Mouse (Mus musculus) embryonic facial prominence, embryonic 12.5 days (tissue): ENCODE measurements around the gene Ccdc177. TPM values are rescaled to one million over a fixed set of nuclear protein-coding genes. Genes with fewer than 3 reads are reported as not detected.

Experiments
- ATAC-seq: fragments of 200-750 bp; cut with Nextera tagmentation; 2 replicates; pipeline ENCODE4 v1.8.0; 2017; ENCODE audit not compliant: insufficient number of reproducible peaks, insufficient read depth, low FRiP score, low TSS enrichment
- H3K27ac ChIP-seq: fragments of 300-500 bp; sonication (generic); 2 replicates; pipeline ENCODE4 v1.5.1; 2016; ENCODE audit warnings: mild to moderate bottlenecking
- H3K27me3 ChIP-seq: fragments of 300-500 bp; sonication (generic); 2 replicates; pipeline ENCODE4 v1.6.1; 2016; ENCODE audit warnings: mild to moderate bottlenecking, moderate library complexity
- H3K36me3 ChIP-seq: fragments of 300-500 bp; sonication (generic); 2 replicates; pipeline ENCODE4 v1.6.1; 2016; ENCODE audit warnings: mild to moderate bottlenecking
- H3K4me1 ChIP-seq: fragments of 300-500 bp; sonication (generic); 2 replicates; pipeline ENCODE4 v1.6.1; 2016
- H3K4me2 ChIP-seq: fragments of 300-500 bp; sonication (generic); replicated peaks from 2 replicates; pipeline ENCODE4 v1.6.1; 2016; ENCODE audit warnings: mild to moderate bottlenecking, moderate library complexity
- H3K4me3 ChIP-seq: fragments of 300-500 bp; sonication (generic); 2 replicates; pipeline ENCODE4 v1.5.1; 2016; ENCODE audit warnings: mild to moderate bottlenecking
- H3K9ac ChIP-seq: fragments of 300-500 bp; sonication (generic); 2 replicates; pipeline ENCODE4 v1.6.1; 2016; ENCODE audit warnings: mild to moderate bottlenecking, moderate library complexity
- H3K9me3 ChIP-seq: fragments of 300-500 bp; sonication (generic); 2 replicates; pipeline ENCODE4 v1.6.1; 2016; ENCODE audit warnings: mild to moderate bottlenecking, moderate library complexity
- WGBS: fragments of 180-500 bp; shearing (Covaris S2); methylation state at CpG from one replicate; pipeline ENCODE4 v1.1.7; 2016; 5-methylcytosine and 5-hydroxymethylcytosine counted together
- polyA plus RNA-seq: library from polyadenylated mRNA; unstranded; fragments of >200 nt; fragmentation: Nextera tagmentation; extraction: Ambion mirVana; gene quantifications from 2 replicates; pipeline ENCODE4 v1.2.1, GENCODE M21; 2016

Gene Ccdc177
- polyA plus RNA-seq, 1 experiment from 2014 or later: 1.4 TPM

DNA sequence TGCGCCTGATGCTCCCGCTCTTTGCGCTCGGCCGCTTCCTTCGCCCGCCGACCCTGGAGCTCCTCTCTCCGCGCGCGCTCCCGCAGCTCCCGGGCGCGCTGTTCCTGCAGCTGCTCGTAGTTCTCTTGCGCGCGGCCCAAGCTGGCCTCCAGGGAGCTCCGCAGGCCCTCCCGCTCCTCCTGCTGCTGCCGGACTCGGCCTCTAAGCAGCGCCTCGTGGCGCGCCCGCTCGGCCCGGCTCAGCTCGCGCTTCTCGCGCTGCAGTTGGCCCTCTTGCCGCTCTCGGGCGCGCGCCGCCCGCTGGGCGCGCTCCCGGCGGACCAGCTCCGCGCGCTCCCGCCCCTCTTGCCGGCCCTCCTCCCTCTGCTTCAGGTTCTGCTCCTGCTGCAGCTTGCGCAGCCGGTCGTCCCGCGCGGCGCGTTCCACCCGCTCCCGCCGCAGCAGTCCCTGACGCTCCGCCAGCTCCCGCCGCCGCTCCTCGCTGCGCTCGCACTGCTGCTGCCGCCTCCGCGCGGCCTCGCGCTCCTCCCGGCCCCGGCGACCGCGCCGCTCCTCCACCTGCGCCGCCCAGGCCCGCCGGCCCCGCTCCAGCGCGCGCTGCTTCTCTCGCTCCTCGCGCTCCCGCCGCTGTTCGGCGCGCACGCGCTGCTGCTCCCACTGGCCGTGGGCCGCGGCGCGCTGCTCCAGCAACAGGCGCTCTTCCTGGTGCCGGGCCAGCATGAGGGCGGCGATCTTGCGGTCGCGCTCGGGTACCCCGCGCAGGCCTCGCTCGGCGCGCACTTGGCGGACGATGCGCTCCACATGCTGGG is 2.5 kb downstream of the Ccdc177 start:
- peak overlapping the region; percentile 55 for H3K4me3 ChIP-seq
- H3K27me3 ChIP-seq: peaks cover 48% of the 10 kb centered on the region
- H3K9ac ChIP-seq: peak overlapping the region; percentile 53
- peak; percentile 78 for ATAC-seq
- H3K4me1 ChIP-seq: peaks cover 26% of the 10 kb centered on the region
- H3K4me2 ChIP-seq: peak overlapping the region; percentile 90
- 0 out of 2 replicates have a peak overlapping the region, but pooled peaks have one; percentile 18 for H3K27ac ChIP-seq
- H3K36me3 ChIP-seq: no peaks in the 10 kb centered on the region
- no peaks in the 10 kb centered on the region for H3K9me3 ChIP-seq
- WGBS: 6% methylated on average over 120 of the region's 122 CpGs

DNA sequence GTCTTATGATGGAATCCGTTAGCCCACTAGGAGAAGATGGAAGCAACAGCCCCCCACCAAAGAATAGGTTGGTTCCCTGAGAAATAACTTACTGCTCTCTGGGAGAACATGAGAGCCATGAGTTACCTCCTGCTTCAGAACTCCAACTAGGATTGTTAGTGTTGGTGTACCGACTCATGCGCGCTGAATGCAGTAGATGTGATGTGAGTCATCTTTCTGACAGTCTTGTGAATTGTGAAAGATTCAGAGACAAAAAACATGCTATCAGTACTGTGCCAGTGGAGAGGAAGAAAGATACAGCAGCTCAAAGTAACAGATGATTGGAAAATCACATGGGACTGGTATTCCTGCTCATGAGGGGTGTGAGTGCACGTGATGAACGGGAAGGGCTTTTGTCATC is 8.9 kb downstream of the Ccdc177 start:
- Histone ChIP-seq H3K36me3 (no peaks in the 10 kb centered on the region), H3K4me2 (no peak overlapping the region), H3K4me3 (no peak overlapping the region), H3K27me3 (peaks cover 14% of the 10 kb centered on the region), H3K9ac (no peak overlapping the region), H3K9me3 (no peaks in the 10 kb centered on the region), H3K4me1 (no peaks in the 10 kb centered on the region), H3K27ac (no peak overlapping the region)
- ATAC-seq: no peak
- WGBS: 93% methylated on average over 6 of the region's 6 CpGs

DNA sequence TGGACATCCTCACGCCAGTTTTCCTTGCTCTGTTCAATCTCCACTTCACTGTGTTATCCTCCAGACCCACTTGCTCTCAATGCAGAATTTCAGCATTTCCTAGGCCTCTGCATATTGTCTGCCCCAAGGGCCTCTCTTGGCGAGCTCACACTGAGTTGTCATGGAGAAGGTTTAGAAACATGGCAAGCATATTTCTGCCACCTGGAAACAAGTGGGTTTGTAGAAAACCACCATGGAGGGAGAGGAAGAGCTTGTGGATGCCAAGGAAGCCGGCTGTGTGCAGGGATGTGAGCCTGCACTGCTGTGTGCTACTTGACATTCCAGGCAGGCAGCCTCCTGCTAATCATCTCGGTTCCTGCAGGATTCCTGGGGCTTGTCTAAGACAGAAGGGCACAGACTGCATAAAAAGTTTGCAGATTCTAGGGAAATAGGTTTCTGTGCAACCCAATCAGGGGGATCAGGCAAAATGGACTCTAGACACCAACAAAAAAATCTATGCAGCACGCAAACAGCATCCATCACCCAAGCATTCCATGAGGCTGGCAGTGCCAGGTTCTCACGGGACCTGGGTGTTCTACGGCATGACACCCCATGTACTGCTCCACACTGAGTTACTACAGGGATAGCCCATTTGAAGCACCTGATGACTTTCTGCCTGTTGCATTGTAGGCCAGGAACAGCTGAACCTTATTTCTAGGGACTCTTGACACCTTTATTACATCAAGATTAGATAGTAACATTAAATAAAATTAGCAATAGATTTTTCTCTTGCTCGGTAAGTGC is 14.3 kb downstream of the Ccdc177 start:
- ATAC-seq: no peak
- no peaks in the 10 kb centered on the region for H3K4me1 ChIP-seq
- H3K27ac ChIP-seq: no peak overlapping the region
- WGBS: 61% methylated on average over 8 of the region's 8 CpGs
- H3K4me2 ChIP-seq: no peak overlapping the region
- no peaks in the 10 kb centered on the region for H3K9me3 ChIP-seq
- H3K36me3 ChIP-seq: no peaks in the 10 kb centered on the region
- H3K9ac ChIP-seq: no peak overlapping the region
- H3K27me3 ChIP-seq: 0 out of 2 replicates have a peak, but pooled peaks cover 4% of the 10 kb centered on the region
- no peak overlapping the region for H3K4me3 ChIP-seq

DNA sequence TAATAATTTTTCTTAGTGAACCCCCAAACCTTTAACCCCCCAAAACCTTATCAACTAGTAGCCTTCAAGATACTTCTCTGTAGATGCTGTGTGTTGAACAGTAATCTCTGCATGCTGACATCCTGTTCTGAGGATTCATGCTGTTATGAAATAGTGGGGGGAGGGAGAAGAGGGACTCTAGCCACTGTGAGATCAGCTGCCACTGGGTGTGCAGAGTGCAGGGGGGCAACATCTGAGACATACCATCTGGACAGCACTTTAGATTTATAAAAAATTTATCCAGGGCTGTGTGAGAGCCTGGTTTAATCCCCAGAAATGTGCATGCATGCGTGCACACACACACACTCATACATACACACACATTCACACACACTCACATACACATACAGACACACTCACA is 15.9 kb downstream of the Ccdc177 start:
- ATAC-seq: no peak
- no peak overlapping the region for H3K9ac ChIP-seq
- H3K36me3 ChIP-seq: no peaks in the 10 kb centered on the region
- no peak overlapping the region for H3K4me3 ChIP-seq
- H3K9me3 ChIP-seq: no peaks in the 10 kb centered on the region
- WGBS: 95% methylated on average over 1 of the region's 1 CpGs
- H3K27ac ChIP-seq: no peak overlapping the region
- H3K4me2 ChIP-seq: no peak overlapping the region
- 0 out of 2 replicates have a peak, but pooled peaks cover 4% of the 10 kb centered on the region for H3K27me3 ChIP-seq
- no peaks in the 10 kb centered on the region for H3K4me1 ChIP-seq

DNA sequence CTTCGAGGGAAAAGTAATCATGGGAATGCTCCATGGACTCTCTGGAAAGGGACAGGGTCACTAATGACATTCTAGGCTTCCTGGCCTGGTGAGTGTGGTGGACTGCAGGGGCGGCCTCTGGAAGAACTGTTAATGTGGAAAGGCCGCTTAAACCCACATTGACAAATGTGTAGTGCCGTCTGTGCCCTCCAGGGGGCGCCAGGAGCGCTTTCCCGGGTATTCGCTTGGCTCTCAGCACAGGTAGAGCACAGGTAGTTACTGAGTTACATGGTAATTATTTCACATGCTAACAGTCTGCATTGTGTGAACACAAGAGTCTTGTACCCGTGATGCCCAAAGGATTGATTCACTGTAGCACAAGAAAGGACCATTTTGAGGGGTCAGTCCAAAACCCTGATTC is 21.0 kb downstream of the Ccdc177 start:
- Histone ChIP-seq H3K4me1 (peaks cover 13% of the 10 kb centered on the region), H3K9ac (no peak overlapping the region), H3K4me3 (no peak overlapping the region), H3K9me3 (no peaks in the 10 kb centered on the region), H3K27me3 (0 out of 2 replicates have a peak, but pooled peaks cover 11% of the 10 kb centered on the region), H3K36me3 (no peaks in the 10 kb centered on the region), H3K27ac (no peak overlapping the region), H3K4me2 (no peak overlapping the region)
- no peak for ATAC-seq
- WGBS: 30% methylated on average over 9 of the region's 9 CpGs

DNA sequence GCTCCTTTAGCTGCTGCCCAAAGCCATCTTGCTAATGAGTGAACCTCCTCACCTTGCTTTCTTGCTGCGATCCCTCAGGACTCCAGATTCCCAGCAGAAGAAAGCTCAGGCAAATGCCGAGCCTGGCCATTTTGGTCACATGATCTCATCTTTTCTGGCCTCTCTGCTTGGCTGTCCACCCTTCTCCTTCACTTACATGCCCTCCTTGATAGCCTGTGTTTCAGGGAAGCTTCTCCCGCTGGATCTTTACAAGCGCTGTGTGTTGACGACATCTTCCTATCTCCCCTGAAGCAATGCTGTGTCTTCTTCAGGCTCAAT is 23.2 kb downstream of the Ccdc177 start:
- 65% methylated on average over 5 of the region's 5 CpGs for WGBS
- Histone ChIP-seq H3K4me2 (peak overlapping the region; percentile 24; the same call in 1 of the 2 replicates), H3K27ac (no peak overlapping the region), H3K36me3 (no peaks in the 10 kb centered on the region), H3K9me3 (no peaks in the 10 kb centered on the region), H3K9ac (no peak overlapping the region), H3K4me1 (peaks cover 13% of the 10 kb centered on the region), H3K27me3 (0 out of 2 replicates have a peak, but pooled peaks cover 6% of the 10 kb centered on the region), H3K4me3 (no peak overlapping the region)
- no peak for ATAC-seq

DNA sequence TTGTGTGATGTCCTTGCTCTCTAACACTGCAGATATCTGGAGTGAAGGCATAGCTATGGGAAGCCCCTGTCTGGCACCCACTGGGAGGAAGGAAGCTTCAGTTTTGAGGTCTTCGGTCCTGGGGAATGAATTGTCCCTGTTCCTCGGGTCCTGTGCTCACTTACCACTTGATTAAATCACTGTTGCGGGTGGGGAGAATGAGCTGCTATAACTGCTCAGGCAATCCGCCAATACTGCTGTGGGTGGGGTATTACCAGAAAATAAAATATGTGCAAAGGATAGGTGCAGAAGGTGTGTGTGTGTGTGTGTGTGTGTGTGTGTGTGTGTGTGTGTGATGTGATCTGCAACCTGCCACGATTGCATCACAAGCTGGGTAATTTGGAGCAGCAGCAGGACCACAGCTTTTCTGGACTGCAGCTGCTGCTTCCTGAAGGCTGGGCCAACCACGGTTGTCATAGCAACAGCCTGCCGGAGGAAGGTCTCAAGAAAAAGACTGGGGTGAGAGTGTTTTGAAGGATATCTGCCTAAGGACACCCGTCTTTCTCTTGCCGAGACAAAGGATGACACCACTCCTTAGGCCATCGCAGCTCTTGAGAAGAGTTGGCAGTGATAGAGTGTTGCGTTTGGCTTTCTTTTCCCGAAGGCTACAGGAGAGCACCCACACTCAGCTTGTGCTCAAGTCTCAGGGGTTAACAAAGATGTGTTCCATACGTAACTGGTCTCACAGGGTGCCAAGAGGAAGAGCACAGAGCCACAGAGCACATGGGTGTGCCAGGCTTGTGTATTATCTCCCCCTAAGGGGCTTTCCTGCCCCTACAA is 23.8 kb downstream of the Ccdc177 start:
- Histone ChIP-seq H3K27ac (0 out of 2 replicates have a peak overlapping the region, but pooled peaks have one; percentile 17), H3K4me2 (peak overlapping the region; percentile 24; the same call in 1 of the 2 replicates)

DNA sequence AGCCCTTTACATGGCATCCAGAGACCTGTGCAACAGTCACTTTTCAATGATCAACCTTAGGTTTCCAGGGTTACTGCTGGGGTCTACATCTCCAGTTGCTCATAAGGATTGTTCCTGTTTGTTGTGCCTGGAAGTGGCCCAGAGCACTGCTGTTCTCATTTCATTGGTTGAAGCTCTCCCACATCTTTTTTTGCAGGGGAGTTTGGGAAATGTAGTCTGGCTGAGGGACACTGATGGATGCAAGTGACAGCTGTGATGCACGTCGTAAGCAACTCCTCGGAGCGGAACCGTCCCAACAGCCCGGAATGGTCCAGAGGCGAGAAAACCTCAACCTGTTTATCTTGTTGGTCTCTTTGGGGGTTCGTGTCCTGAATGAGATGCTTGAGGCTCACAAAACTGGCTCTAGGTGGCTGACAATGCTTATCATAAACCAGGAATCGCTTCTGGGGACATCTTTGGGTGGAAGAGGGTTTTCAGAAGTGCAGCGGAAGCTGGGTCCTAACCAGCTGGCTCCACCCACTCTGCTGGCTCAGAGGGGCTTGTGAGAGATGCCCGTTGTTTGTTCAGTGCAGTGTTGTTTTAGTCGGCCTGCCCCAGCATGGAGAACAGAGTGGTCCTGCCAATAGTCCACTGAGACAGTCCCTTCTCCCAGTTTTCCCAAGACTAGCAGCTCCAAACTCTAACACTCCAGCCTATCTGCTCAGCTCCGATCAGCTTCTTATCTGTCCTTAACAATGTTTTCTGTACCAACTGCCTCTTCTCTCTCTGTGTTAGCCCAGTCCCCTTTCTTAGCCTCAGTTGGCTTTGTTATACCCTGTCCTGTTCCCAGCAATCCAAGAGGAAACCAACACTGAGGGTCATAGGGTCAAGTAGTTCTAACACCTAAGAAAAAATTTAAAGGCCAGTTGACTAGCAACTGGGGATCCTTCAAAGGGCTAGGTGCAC is 25.7 kb downstream of the Ccdc177 start:
- Histone ChIP-seq H3K4me1 (peaks cover 13% of the 10 kb centered on the region), H3K27me3 (0 out of 2 replicates have a peak, but pooled peaks cover 6% of the 10 kb centered on the region), H3K36me3 (no peaks in the 10 kb centered on the region), H3K9ac (no peak overlapping the region), H3K9me3 (no peaks in the 10 kb centered on the region), H3K4me3 (no peak overlapping the region), H3K4me2 (no peak overlapping the region), H3K27ac (no peak overlapping the region)
- WGBS: 56% methylated on average over 13 of the region's 13 CpGs
- ATAC-seq: no peak

More for the DNA sequence above, 23.8 kb downstream of the Ccdc177 start:
- H3K27me3 ChIP-seq: 0 out of 2 replicates have a peak, but pooled peaks cover 6% of the 10 kb centered on the region
- 23% methylated on average over 13 of the region's 13 CpGs for WGBS
- peaks cover 13% of the 10 kb centered on the region for H3K4me1 ChIP-seq
- H3K4me3 ChIP-seq: no peak overlapping the region
- no peaks in the 10 kb centered on the region for H3K36me3 ChIP-seq
- H3K9ac ChIP-seq: no peak overlapping the region
- ATAC-seq: no peak
- no peaks in the 10 kb centered on the region for H3K9me3 ChIP-seq

DNA sequence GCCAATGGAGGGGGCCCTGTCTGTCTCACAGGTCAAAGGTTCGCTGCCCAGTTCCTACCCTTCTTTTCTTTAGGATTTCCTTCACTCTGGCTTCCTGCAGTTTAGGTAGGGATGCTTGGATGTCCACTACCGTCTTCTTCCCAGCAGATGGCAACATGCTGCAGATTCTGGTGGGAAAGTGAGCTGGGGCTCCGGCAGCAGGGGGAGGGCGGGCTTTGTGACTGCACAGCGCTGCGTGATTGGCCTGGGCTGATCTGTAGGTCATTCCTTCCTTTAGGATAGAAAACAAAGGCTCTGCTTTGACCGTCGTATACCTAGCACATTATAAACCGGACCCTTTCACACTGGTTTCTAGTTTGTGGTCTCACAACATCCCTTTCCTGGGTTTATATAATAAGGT is 29.9 kb downstream of the Ccdc177 start:
- Histone ChIP-seq H3K9me3 (no peaks in the 10 kb centered on the region), H3K4me3 (no peak overlapping the region), H3K4me1 (no peaks in the 10 kb centered on the region), H3K36me3 (no peaks in the 10 kb centered on the region), H3K9ac (no peak overlapping the region), H3K27me3 (no peaks in the 10 kb centered on the region; the same call in 1 of the 2 replicates), H3K4me2 (peak overlapping the region; percentile 19; the same call in 1 of the 2 replicates), H3K27ac (no peak overlapping the region)
- 8% methylated on average over 9 of the region's 9 CpGs for WGBS
- ATAC-seq: peak; percentile 60; the same call in 1 of the 2 replicates

DNA sequence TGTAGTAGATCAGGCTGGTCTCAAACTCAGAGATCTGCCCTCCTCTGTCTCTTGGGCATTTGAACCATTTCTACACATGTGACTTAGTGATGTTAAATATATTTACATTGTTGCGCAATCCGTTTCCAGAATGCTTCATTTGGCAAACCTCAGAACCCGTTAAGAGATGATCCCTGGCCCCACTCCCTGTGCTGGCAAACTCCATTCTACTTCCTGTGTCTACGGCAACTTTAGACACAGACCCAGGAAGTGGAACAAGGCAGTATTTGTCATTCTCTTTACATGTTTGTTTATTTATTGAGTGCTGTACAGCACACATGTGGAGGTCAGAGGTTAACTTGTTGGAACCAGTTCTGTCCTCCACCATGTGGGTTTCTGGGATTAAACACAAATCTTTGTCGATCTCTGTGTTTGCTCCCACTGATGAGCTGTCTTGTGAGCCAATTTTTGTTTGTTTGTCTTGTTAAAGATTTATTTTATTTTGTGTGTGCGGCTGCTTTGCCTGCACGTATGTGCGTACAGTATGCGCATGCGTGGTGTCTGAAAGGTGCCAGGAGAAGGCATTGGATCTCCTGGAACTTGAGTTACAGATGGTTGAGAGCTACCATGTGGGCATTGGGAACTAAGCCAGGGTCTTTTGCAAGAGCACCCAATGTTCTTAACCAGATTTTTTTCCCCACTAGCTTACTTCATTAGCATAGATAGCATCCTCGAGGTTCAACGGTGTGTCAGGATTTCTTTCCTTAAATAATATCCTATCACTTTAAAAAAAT is 30.5 kb downstream of the Ccdc177 start:
- Histone ChIP-seq H3K27me3 (no peaks in the 10 kb centered on the region; the same call in 1 of the 2 replicates), H3K36me3 (no peaks in the 10 kb centered on the region), H3K4me2 (no peak overlapping the region), H3K4me1 (no peaks in the 10 kb centered on the region), H3K4me3 (no peak overlapping the region), H3K9me3 (no peaks in the 10 kb centered on the region), H3K9ac (no peak overlapping the region), H3K27ac (no peak overlapping the region)
- no peak for ATAC-seq
- WGBS: 82% methylated on average over 12 of the region's 12 CpGs
